Mouse (Mus musculus) right cerebral cortex, adult 18-20 months (tissue): ENCODE measurements around the gene Irak2.
A peak's percentile ranks its signal among the peaks of the same experiment; 100 is the strongest.

ENCODE experiments used
- DNase-seq: peaks from one replicate; pipeline ENCODE4 v3.0.0; 2022; ENCODE audit warnings: mixed read lengths

Irak2 gene

GRCm38 (mm10) chr6:113643021-113643420 is 4.8 kb downstream of the Irak2 start:
- no peak for DNase-seq

GRCm38 (mm10) chr6:113643967-113644366 is 5.7 kb downstream of the Irak2 start:
- no peak for DNase-seq

GRCm38 (mm10) chr6:113644808-113645207 is 6.5 kb downstream of the Irak2 start:
- peak; percentile 37 for DNase-seq

GRCm38 (mm10) chr6:113649346-113650196 is 11.3 kb downstream of the Irak2 start:
- DNase-seq: no peak

- DNase-seq: no peak
Measured at GRCm38 (mm10) chr6:113650197-113650640, 12.0 kb downstream of the Irak2 start.

GRCm38 (mm10) chr6:113651626-113652025 is 13.4 kb downstream of the Irak2 start:
- DNase-seq: no peak

GRCm38 (mm10) chr6:113653551-113653950 is 15.3 kb downstream of the Irak2 start:
- no peak for DNase-seq

- DNase-seq: no peak
Measured at GRCm38 (mm10) chr6:113654102-113654501, 15.8 kb downstream of the Irak2 start.

- no peak for DNase-seq
Measured at GRCm38 (mm10) chr6:113654753-113655397, 16.6 kb downstream of the Irak2 start.

- no peak for DNase-seq
Measured at GRCm38 (mm10) chr6:113655475-113655874, 17.2 kb downstream of the Irak2 start.

- no peak for DNase-seq
Measured at GRCm38 (mm10) chr6:113656847-113657246, 18.6 kb downstream of the Irak2 start.

- no peak for DNase-seq
Measured at GRCm38 (mm10) chr6:113658226-113658625, 20.0 kb downstream of the Irak2 start.

GRCm38 (mm10) chr6:113659648-113660491 is 21.6 kb downstream of the Irak2 start:
- no peak for DNase-seq

GRCm38 (mm10) chr6:113660492-113661352 is 22.5 kb downstream of the Irak2 start:
- no peak for DNase-seq

GRCm38 (mm10) chr6:113661353-113662241 is 23.3 kb downstream of the Irak2 start:
- peak; percentile 32 for DNase-seq

GRCm38 (mm10) chr6:113662964-113663700 is 24.9 kb downstream of the Irak2 start:
- DNase-seq: no peak

GRCm38 (mm10) chr6:113664305-113664704 is 26.0 kb downstream of the Irak2 start:
- no peak for DNase-seq

- no peak for DNase-seq
Measured at GRCm38 (mm10) chr6:113667611-113668122, 29.4 kb downstream of the Irak2 start.

GRCm38 (mm10) chr6:113668287-113669154 is 30.3 kb downstream of the Irak2 start:
- DNase-seq: no peak
